ENCODE assay signal across 18 mouse cellular contexts in genomic region chr14:121702534-121702933, GRCm38 (mm10).
DNase-seq lines count a peak whose midpoint lies in the region; ATAC-seq and TF ChIP-seq lines count a peak whose summit lies in the region.
"Had no signal": no experiment of that assay in that cellular context is flagged by ENCODE, and none has a peak within 500 bp of the region (broad histone marks: within the 10 kb centered on the region; RNA-seq: fewer than 3 reads in every experiment).

No protein-coding gene starts in this region.

- H3K4me2 ChIP-seq in heart, embryonic 14.5 days (ENCODE audit: low read length), result no peak overlapping the region
- no peak overlapping the region for H3K4me2 ChIP-seq in lung, embryonic 14.5 days
- H3K4me2 ChIP-seq: limb, embryonic 13.5 days; midbrain, embryonic 12.5 days had no signal

- H3K36me3 ChIP-seq in heart, embryonic 14.5 days (ENCODE audit: control insufficient read depth, insufficient read depth, low read length), result no peaks in the 10 kb centered on the region
- no peaks in the 10 kb centered on the region for H3K36me3 ChIP-seq in lung, embryonic 14.5 days (ENCODE audit: insufficient read depth)
- H3K36me3 ChIP-seq in splenic B cell, adult 2 months (ENCODE audit: control insufficient read depth, insufficient read depth, low read length, poor library complexity, severe bottlenecking), result no peaks in the 10 kb centered on the region
- H3K36me3 ChIP-seq: limb, embryonic 13.5 days; midbrain, embryonic 12.5 days had no signal

- ATAC-seq in heart, embryonic 14.5 days (ENCODE audit: insufficient number of reproducible peaks, insufficient read depth, low FRiP score, low read depth), result peak; percentile 58
- 0 out of 2 replicates have a peak, but pooled peaks have one; percentile 36 for ATAC-seq in lung, embryonic 14.5 days (ENCODE audit: insufficient read depth)
- ATAC-seq in granulocyte monocyte progenitor cell, adult 5-6 weeks (replicated peaks; ENCODE audit: poor library complexity, severe bottlenecking), result 0 out of 2 replicates have a peak, but pooled peaks have one; percentile 17
- ATAC-seq: Patski had no signal

- H3K9me3 ChIP-seq in heart, embryonic 14.5 days (ENCODE audit: control insufficient read depth, low read length), result no peaks in the 10 kb centered on the region
- H3K9me3 ChIP-seq in lung, embryonic 14.5 days (ENCODE audit: low read depth, low read length), result no peaks in the 10 kb centered on the region
- H3K9me3 ChIP-seq: limb, embryonic 13.5 days; midbrain, embryonic 12.5 days had no signal

- H3K4me3 ChIP-seq in heart, embryonic 14.5 days (ENCODE audit: control insufficient read depth in 1 of 2, insufficient read depth in 1 of 2, low read depth in 1 of 2, low read length in 2 of 2), result no peak overlapping the region
- no peak overlapping the region for H3K4me3 ChIP-seq in lung, embryonic 14.5 days (ENCODE audit: low read depth, low read length)
- H3K4me3 ChIP-seq: layer of hippocampus, adult 2 months; left cerebral cortex, adult 2 months; limb, embryonic 13.5 days; midbrain, embryonic 12.5 days had no signal

- H3K9ac ChIP-seq in heart, embryonic 14.5 days (ENCODE audit: low read length), result no peak overlapping the region
- H3K9ac ChIP-seq in lung, embryonic 14.5 days, result no peak overlapping the region
- H3K9ac ChIP-seq: limb, embryonic 13.5 days; midbrain, embryonic 12.5 days had no signal

- DNase-seq in heart, postnatal 25 days (ENCODE audit: low spot score), result no peak
- peak; percentile 46 for DNase-seq in lung, embryonic 14.5 days
- no peak for DNase-seq in lung, postnatal 14 days
- DNase-seq in splenic B cell, adult 2 months (ENCODE audit: low read depth, low spot score), result peak; percentile 8
- DNase-seq in urinary bladder, postnatal 36 days (ENCODE audit: low spot score in 2 of 2), result no peak
- DNase-seq in cerebellum, adult 9-11 months, result no peak
- DNase-seq: cerebellum, adult 18-20 months; gastrocnemius, postnatal 36 days; lung, adult 18-20 months; right cerebral cortex, postnatal 25 days; thymus, postnatal 36 days had no signal

- peaks cover 8 to 11% of the 10 kb centered on the region in 2 experiments for H3K4me1 ChIP-seq in heart, embryonic 14.5 days (ENCODE audit: control insufficient read depth in 2 of 2, insufficient read depth in 2 of 2, low read length in 2 of 2)
- peaks cover 12% of the 10 kb centered on the region for H3K4me1 ChIP-seq in lung, embryonic 14.5 days (ENCODE audit: insufficient read depth)

- intact Hi-C loops in heart, postnatal 25 days (cut with DNase I), result no loop called here

- TF ChIP-seq CTCF in lung, embryonic 14.5 days (IDR thresholded peaks at IDR 0.05; ENCODE audit: low read depth), result no peak

- no peaks in the 10 kb centered on the region for H3K27me3 ChIP-seq in heart, embryonic 14.5 days (ENCODE audit: control insufficient read depth, insufficient read depth, low read length)
- no peaks in the 10 kb centered on the region for H3K27me3 ChIP-seq in lung, embryonic 14.5 days (ENCODE audit: insufficient read depth, low read length)
- no peaks in the 10 kb centered on the region for H3K27me3 ChIP-seq in splenic B cell, adult 2 months (ENCODE audit: control insufficient read depth, insufficient read depth, low read length, poor library complexity, severe bottlenecking)
- H3K27me3 ChIP-seq: midbrain, embryonic 12.5 days; Patski had no signal

- 0 out of 4 replicates have a peak overlapping the region, but pooled peaks of 1 of the 2 experiments have one; percentile 37 for H3K27ac ChIP-seq in heart, embryonic 14.5 days (replicated peaks in 1 of 2; ENCODE audit: control insufficient read depth in 1 of 2, insufficient read depth in 1 of 2, low read depth in 2 of 2, low read length in 2 of 2)
- peak overlapping the region; percentile 21; the same call in 1 of the 2 replicates for H3K27ac ChIP-seq in lung, embryonic 14.5 days (ENCODE audit: low read depth)
- H3K27ac ChIP-seq: layer of hippocampus, adult 2 months; left cerebral cortex, adult 2 months; limb, embryonic 13.5 days; midbrain, embryonic 12.5 days had no signal

- WGBS in heart, embryonic 14.5 days, result 37% methylated on average over 4 of the region's 4 CpGs
- 42% methylated on average over 4 of the region's 4 CpGs for WGBS in lung, embryonic 14.5 days

Comparison
In these comparisons a context has a peak if more than half of its experiments do, and no peak if none do; other contexts are left out.
1. DNase-seq: peak in lung, embryonic 14.5 days (single experiment) and splenic B cell, adult 2 months (single experiment); none in heart, postnatal 25 days (single experiment), lung, postnatal 14 days (single experiment), urinary bladder, postnatal 36 days (0 of 2) and cerebellum, adult 9-11 months (single experiment).
2. Peak in every context shown above with its lines, with median percentiles within 50 percentile points of each other: ATAC-seq.